Mouse (Mus musculus): ENCODE data around the gene Ube4b. TPM values are rescaled to one million over a fixed set of nuclear protein-coding genes. Genes with fewer than 3 reads are reported as not detected.

The Ube4b gene
- total and polyA plus RNA-seq, 3 experiments, result 70.9 to 105 (median 85.0) TPM

DNA sequence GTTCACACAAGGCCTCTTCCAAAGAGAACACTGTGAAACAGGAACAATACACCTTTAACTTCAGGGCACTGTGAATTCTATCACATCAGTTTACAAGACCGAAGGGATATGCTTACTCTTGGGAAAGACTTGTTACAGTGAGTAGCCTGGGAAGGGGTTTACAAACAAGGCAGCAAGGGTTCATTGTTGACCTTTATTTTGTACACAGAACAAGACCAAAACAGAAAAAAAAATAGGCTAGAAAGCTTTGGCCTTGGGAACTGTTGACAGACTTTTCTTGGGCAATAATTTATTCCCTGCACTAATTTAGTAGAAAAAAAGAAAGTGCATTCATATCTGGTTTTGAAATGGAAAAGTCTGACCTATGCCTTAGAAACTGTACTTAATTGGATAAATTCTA, 122.1 kb downstream of the Ube4b start:
- DNase-seq, result no peak

DNA sequence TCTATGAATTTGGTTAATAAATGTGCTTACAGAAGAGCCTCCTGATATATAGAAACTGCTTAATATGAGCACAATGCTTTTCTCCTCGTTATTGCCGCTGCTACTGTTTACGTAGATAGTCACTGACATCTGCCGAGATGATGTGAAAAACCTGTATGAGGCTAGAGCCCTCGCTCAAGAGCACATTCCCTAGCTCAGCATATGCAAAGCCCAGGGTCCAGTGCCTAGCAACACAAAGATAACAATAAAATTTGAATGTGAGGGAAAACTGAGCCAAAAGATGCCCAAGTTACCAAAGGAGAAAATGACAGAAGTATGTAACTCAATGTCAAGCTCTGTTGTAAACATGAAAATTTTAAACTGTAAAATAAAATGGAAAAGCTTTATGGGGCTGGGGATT, 123.0 kb downstream of the Ube4b start:
- DNase-seq, result no peak

DNA sequence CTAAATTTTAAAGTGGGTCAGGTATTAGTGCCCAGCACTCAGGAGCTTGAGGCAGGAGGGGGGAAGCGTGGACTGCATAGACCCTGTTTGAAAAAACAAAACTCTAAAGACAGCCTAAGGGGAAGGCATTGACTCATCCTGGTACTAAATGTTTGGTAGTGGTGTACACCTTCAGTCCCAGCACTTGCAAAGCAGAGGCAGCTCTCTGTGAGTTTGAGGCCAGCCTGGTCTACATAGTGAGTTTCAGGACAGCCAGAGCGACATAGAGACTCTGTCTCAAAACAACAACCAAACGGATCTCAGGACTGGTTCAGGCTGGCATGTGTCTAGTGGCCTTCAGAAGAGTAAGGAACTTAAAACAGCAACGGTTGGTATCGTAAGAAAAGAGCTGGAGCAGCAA, 123.8 kb downstream of the Ube4b start:
- no peak for DNase-seq

DNA sequence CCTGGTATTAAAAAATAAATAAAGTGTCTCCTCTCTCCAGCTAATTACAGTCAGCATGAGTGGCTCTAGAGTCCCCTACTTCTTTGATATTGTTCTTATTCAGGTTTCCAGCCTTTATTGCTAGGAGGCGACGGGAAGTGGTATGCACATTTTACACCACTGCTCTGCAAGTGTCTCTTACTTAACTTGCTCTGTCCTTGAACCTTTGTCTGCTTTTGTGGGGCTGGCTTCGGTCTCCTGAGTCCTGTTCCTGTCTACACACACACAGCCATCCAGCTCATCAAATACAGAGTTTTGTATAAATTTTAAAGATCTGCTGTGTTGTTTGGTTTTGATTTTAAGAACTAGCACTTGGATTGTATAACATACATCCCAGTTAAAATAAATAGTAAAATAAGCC, 124.4 kb downstream of the Ube4b start:
- no peak for DNase-seq

DNA sequence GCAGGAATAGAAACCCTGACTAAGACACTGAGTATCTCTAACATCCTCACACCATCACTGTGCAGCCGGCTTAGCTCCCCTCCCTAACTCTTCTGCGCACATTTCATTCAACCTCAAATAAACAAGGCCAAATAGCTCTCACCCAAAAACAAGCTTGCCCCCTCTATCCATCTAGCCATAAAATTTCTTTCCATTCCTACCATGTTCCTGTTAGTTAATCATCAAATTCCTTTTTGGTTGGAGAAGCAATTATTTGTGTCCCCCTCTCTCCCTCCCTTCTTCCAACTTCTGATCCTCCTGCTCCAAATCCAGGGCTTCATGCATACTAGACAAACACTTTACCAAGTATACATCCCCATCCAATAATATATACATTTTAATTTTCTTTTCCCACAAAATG, 130.0 kb downstream of the Ube4b start:
- no peak for DNase-seq

DNA sequence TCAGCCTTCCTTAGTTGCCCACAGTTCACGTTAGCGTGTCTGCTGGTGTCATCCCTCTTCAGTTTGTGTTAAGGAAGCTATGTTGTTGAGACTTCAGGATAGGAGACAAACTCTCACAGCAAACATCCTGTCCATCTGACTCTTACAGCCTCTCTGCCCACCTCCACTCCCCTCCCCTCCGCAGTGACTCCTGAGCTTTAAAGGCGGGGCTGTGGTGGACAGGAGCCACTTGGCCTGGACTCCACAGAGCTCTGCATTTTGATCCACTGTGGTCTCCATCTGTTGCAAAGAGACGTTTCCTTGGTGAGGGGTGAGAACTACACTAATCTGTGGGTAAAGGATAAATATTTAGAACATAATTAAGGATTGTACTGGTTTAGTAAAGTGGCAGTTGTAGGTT, 133.6 kb downstream of the Ube4b start:
- DNase-seq, result no peak

DNA sequence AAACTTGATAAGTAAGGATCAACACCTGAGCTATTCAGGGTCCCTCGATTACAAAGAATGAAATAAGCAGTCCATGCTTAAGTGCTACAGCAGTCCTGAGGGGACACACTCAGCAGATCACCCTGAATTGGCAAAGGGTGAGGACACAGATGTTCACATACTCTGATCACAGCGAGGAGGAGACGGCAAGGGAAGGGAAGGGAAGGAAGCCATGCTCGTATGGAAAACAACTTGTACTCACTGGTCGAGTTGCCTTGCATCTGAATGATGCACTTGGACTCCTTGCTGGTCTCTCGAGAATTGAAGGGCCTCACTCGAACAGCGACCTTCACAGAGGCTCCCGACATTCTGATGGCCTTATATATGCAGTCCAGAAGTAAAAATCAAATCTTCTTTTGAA, 135.5 kb downstream of the Ube4b start:
- DNase-seq, result peak; percentile 27

DNA sequence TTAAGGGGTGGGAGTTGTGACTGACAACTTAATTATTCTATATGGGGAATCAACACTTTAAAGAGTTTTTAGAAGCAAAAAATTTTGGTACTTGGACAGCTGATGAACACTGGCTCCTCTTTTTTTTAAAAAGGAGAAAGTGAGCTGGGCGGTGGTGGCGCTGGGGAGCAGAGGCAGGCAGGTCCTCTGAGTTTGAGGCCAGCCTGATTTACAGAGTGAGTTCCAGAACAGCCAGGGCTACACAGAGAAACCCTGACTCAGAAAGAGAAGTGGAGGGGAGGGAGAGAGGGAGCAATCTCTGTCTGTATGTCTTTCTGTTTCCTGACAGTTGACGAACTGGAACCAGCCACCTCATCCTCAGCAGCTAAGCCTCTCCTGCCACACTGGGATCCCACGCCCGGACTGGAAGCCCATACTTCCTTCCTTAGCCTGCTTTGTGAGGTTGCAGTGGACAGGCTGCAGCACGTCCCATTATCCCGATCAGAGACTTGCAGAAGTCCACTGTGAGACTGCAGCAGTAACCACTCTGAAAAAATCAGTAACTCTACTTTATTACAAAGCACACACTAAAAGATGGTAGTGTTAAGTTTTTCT, 136.3 kb downstream of the Ube4b start:
- peak; percentile 51 for DNase-seq

DNA sequence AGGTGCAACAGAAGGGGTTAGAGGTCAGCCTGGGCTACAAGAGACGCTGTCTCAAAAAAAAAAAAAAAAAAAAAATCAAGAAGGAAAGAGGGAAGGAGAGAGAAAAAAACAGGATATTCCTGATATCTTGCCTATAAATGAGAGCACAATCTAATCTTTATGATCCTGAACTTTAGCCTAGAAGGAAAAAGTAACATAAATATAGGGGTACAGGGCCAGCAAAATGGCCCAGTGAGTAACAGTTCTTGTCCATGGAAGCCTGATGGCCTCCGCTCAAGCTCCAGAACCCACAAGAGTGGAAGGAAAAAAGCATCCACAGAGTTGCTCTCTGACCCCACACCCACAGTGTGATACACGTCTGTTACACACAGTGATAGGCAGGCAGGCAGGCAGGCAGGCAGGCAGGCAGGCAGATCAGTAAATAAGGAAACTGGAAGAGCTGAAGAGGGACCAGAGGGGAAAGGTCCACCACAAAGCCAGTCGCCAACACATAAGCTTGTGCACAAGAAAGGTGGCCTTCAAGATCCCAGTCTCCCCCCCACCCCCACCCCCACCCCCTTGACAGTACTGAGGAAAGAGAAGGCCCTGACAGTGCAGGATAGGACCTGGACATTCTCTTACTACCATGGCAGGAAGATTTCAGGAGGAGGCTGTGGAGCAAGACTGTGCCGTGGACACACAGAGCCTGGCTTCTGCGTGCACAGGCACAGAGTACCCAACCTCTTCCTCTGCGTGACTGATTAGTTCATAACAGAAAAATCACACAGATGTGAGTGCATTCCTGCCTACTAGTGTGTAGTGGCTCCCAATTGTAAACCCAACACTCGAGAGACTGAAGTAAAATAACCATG, 140.0 kb downstream of the Ube4b start:
- DNase-seq, result no peak

DNA sequence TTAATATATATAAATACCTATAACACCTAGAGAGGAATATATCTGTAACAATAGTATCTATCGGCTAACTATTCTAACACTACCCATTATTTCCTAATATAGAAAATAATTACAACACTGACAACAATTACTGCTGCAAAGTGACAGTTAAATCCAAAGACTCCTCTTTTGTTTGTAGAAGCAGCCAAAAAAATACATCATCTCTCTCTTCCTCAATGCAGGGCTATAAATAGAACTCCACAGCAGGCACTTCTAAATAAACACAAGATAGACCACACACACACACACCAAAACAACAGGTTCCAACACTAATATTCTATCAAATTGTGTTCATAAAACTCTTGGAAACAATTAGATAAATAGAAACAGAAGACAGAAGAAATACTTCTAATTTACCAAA, 140.9 kb downstream of the Ube4b start:
- no peak for DNase-seq

DNA sequence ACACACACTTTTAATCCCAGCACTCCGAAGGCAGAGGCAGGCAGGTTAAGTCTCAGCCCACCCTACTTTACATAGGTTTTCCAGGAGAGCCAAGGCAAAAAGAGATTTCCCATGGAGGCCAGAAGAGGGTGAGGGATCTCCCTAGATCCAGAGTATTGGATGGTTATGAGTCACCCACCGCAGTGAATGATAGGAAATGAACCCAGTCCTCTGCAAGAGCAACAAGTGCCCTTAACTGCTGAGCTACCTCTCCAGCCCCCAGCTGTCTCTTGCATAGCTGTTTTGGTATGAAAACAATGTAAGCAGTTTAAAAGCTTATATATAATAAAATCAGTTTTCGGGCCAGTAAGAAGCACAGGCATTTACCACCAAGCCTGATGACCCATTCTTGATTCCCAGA, 143.5 kb downstream of the Ube4b start:
- DNase-seq, result peak; percentile 41

DNA sequence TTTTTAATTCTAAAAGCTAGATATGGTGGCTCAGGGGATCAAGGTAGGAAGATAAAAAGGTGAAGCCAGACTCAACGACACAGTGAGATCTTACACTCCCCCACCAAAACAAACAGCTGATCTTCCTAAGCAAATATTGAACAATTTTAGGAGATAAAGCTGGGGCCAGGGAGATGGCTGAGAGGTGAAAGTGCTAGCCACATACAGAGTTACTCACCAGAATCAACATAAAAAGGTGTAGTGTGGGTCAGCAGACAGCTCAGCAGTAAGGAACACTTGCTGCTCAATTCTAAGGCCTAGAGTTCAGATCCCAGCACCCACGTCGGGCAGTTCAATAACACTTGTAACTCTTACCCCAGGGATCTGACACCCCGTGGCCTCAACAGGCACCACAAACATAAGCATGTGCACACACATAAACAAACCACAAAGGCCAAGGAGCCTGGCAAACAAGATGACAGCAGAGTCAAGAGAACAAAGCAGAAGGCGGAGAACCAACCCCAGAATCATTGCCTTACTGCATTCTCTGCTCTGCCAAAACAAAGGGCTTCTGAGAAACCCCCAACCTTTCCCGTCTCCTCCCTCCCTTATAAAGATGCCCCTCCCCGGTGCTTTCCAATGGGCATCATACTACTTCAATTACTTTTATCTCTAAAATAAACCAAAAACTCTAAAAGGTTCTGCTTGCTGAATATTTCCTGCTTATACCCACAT, 144.4 kb downstream of the Ube4b start:
- no peak for DNase-seq

Other genes with a start within 250 kb of the Ube4b start
- gene Kif1b, start 119.1 kb downstream of the Ube4b start, total RNA-seq (2021), result 100 to 1,000 TPM; 118 to 165 TPM
- 61.9 and 63.6 TPM in 2 replicates for gene Kif1b, start 119.1 kb downstream of the Ube4b start, polyA plus RNA-seq (2012; rRNA removed)
- 10 to 100 TPM; 13.3 to 14.3 TPM for gene Rbp7, start 28.2 kb upstream of the Ube4b start, total RNA-seq (2021)
- 3.4 and 6.1 TPM in 2 replicates for gene Rbp7, start 28.2 kb upstream of the Ube4b start, polyA plus RNA-seq (2012; rRNA removed)
- gene Tmem274, start 50.6 kb upstream of the Ube4b start, total RNA-seq (2021), result not detected
- not detected in 2 replicates for gene Tmem274, start 50.6 kb upstream of the Ube4b start, polyA plus RNA-seq (2012; rRNA removed)
- 10 to 100 TPM; 14.2 to 15.2 TPM for gene Nmnat1, start 58.5 kb upstream of the Ube4b start, total RNA-seq (2021)
- gene Nmnat1, start 58.5 kb upstream of the Ube4b start, polyA plus RNA-seq (2012; rRNA removed), result 9.1 and 10.4 TPM in 2 replicates
- 10 to 100 TPM; 22.3 to 27.7 TPM for gene Lzic, start 58.5 kb upstream of the Ube4b start, total RNA-seq (2021)
- gene Lzic, start 58.5 kb upstream of the Ube4b start, polyA plus RNA-seq (2012; rRNA removed), result 22.6 and 22.9 TPM in 2 replicates
- 10 to 100 TPM; 19.4 to 25.3 TPM for gene Ctnnbip1, start 91.5 kb upstream of the Ube4b start, total RNA-seq (2021)
- 26.2 and 26.4 TPM in 2 replicates for gene Ctnnbip1, start 91.5 kb upstream of the Ube4b start, polyA plus RNA-seq (2012; rRNA removed)
- 100 to 1,000 TPM in 1 of 2 experiments, 10 to 100 TPM in 1; 98.4 to 110 TPM for gene Clstn1, start 159.7 kb upstream of the Ube4b start, total RNA-seq (2021)
- 44.5 and 48.8 TPM in 2 replicates for gene Clstn1, start 159.7 kb upstream of the Ube4b start, polyA plus RNA-seq (2012; rRNA removed)